Mouse (Mus musculus) erythroblast, adult 5-6 weeks (primary cell): ENCODE data around the gene Vmn1r218. TPM values are rescaled to one million over a fixed set of nuclear protein-coding genes. Genes with fewer than 3 reads are reported as not detected.
"Not testable (repeated sequence)": the region's sequence is repeated elsewhere in the genome, so short reads cannot be mapped to it uniquely, and the experiment has no call there.

ENCODE experiments used
- ATAC-seq: replicated peaks from 2 replicates; pipeline ENCODE4 v1.8.0; 2016; ENCODE audit warnings: moderate number of reproducible peaks, mild to moderate bottlenecking, moderate TSS enrichment, inconsistent platforms; ENCODE audit not compliant: poor library complexity, low FRiP score, severe bottlenecking
- total RNA-seq, 2 experiments: library from RNA; stranded (forward) in 1 of 2; stranded (reverse) in 1 of 2; fragments of 150-400 nt in 1 of 2; fragments of 200-764, 138-1000 nt in 1 of 2; gene quantifications; 2 replicates each; pipeline versions ENCODE4 v1.2.3 to v1.2.4; 2015 to 2017; ENCODE audit warnings: low replicate concordance in 2 of 2

The Vmn1r218 gene
- not detected in 2 replicates for total RNA-seq (2015; ENCODE audit: low replicate concordance)
- 0.14 TPM in 1 of 2 replicates, not detected in the other for total RNA-seq (2017; ENCODE audit: low replicate concordance)

DNA sequence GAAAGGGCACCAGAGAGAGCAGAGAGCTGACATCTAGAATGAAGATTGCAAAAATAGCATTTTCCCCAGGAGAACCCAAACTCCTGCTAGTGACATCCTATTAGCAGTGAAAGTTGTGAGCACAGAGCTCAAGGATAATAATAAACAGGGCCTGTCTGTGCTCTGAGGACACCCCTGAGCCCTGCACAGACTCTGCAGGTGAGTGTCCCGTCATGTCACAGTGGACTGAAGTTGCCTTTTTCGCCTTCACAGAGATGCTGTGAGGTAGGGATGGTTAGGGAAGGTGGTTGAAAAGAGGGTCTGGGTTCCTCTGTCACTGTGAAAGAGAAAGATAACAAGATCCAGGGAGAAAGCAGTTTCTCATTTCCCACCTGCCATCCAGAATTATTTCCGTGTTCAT is at the start of gene Vmn1r218:
Gene Vmn1r218 (plus strand): TSS at position 57 of the 400 bp plus-strand sequence.
- no peak for ATAC-seq

DNA sequence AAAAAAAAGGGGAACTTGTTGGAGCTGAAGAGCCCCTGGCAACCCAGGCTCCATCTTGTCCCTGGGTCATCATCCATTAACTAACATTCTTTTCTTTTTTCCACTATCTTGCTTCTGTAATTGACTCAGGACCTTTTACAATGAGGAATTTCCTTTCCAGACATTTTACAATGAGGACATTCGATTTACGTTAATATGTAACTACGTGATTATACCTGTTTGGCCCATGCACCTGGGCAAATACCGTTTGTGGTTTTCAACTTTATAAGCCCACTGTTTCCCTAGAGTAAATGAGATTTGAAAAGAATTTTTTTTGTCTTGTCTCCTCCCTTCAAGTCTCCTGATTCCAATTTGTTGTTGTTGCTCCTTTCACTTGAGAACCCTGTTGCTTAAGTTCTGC is 38.6 kb upstream of the Vmn1r218 start:
- no peak for ATAC-seq

DNA sequence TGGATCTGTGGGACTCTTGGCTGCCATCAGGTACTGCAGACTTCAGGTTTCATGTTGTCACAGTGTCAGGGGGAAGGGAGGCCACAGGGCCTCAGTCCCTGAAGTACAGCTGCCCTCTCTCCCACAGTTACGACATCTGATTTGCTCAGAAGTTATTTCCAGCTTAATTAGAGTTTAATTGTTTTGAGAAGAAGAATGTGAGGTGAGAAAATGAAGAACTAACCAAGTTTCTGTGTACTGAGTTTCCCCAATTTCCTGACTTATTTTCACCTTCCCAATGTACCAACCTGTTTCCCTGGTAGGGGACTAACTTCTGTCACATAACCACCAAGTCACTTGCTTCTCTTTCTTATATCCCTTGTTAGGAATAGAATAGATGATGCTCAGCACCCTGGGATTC is 14.8 kb upstream of the Vmn1r218 start, which contains the start of gene Vmn1r217:
Gene Vmn1r217 (minus strand): TSS at position 101 of the 400 bp plus-strand sequence.
- ATAC-seq = not testable (repeated sequence)

DNA sequence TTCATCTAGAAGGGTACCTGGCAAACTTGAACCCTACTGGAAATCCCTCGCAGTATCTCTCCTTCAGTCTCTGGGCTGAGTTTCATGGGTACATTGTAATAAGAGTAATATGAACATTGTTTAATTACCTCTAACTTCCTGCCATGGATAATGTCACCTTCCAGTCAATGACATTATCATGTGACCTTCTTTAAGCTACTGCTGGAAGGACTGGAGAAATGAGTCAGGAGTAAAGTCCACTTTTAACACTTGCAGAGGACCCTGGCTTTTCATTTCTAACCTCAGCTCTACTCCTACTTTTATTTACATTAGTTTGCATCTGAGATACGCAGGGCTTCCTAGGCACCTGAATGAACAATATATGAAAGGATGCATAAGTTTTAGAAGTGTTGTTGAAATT is 12.3 kb upstream of the Vmn1r218 start:
- ATAC-seq = no peak

DNA sequence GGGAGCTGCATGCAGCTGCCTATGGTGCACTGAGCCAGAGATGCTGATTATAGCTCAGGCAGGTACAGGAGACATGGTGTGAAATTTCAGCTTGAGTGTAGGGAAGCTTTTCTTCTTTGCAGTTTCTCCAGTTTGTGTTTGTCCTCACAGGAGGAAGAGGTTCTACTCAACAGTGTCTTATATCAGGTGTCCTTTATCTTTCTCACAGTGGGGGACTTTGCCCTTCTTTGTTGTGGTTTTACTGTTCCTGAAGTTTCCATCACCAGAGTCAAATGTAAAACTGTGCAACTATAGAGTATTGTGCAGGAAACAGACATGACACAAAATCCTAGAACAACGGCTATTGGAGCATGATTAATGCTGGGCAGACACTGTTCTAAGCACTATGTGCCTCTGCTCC is 546 bp downstream of the Vmn1r218 start:
- ATAC-seq = no peak

DNA sequence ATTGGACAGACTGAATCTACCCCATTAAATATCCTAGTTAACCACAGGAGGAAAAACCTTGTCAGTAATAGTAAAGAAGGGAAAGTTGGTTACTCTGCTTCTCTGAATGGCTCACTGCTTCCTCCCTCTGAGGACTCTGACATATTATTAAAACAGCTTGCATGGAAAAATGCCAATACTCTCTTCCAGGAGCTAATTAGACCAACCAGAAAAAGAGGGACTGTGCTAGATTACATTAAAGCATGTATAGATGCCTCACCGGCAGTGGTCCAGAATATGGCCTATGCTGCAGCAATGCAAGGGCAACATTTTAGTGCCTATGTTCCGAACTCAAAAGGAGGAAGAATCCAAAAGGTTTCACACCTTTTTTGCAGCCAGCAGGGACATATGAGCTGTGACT is 5.9 kb downstream of the Vmn1r218 start:
- no peak for ATAC-seq

DNA sequence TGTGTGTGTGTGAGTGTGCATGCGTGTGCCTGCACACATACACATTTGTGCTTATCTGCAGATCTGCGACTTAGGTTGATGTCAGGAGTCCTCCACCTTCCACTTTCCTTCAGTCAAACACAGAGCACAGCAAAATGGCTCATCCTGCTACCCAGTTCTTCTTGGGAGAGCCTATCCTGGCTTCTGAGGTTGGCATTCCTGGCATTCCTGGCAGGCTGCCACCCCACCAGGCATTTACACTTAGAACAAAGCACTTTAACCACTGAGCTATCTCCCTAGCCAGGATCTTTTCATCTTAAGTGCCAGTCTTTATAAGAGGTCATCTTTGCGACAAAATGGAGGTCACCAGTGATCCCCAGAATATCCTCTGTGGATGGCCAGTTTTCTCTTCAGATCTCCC is 24.9 kb downstream of the Vmn1r218 start:
- ATAC-seq = no peak

DNA sequence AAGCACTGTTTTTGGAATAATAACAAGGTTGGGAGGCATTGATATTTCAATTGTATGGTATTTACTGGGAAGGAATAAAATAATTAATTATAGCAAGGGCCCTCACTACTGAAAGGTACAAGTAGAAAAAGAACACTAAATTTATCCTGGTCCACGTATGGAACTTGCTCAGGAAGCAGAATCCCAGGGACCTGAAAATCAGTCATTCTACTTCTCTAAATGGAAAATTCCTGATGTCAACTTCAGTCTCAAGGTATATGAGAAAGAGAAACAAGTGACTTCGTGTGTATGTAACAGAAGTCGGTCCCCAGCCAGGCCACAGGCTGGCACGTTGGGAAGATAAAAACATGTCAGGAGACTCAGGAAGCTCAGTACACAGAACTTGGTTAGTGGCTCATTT is 26.1 kb downstream of the Vmn1r218 start, which contains the start of gene Vmn1r219:
Gene Vmn1r219 (plus strand): TSS at position 301 of the 400 bp plus-strand sequence.
- ATAC-seq = no peak

DNA sequence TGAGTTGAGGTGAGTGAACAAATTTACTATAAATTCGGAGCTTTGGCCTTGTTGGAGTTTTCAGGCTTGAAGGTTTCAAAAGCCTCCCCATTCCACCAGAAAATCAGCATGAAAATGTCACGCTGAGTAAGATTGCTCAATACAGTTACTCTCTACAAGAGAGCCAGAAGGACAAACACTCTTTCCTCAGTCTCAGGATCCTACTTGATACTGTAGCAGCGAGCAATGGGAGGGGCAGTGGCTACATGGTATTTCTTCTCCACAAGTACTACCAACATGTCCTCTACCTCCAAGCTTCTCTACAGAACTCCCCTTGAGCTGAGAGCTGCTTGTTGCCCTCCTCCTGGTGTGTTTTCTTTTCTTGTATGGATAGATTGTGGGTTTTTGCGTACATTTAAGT is 33.5 kb downstream of the Vmn1r218 start:
- ATAC-seq = not testable (repeated sequence)

DNA sequence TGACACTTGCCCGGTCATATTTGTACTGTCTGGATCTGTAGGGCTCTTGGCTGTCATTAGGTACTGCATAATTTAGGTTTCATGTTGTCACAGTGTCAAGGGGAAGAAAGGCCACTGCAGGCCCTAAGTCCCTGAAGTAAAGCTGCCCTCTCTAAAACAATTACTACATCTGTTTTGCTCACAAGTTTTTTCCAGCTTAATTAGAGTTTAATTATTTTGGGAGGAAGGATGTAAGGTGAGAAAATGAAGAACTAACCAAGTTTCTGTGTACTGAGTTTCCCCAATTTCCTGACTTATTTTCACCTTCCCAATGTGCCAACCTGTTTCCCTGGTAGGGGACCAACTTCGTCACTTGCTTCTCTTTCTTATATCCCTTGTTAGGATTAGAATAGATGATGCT is 54.9 kb downstream of the Vmn1r218 start, which contains the start of gene Vmn1r220:
Gene Vmn1r220 (minus strand): TSS at position 101 of the 400 bp plus-strand sequence.
- ATAC-seq = no peak

Other genes with a start within 250 kb of the Vmn1r218 start
- not detected in 2 replicates for gene Vmn1r212, start 248.9 kb upstream of the Vmn1r218 start, total RNA-seq (2015; ENCODE audit: low replicate concordance)
- not detected in 2 replicates for gene Vmn1r212, start 248.9 kb upstream of the Vmn1r218 start, total RNA-seq (2017; ENCODE audit: low replicate concordance)
- gene Vmn1r213, start 125.5 kb upstream of the Vmn1r218 start, total RNA-seq (2015; ENCODE audit: low replicate concordance) = not detected in 2 replicates
- gene Vmn1r213, start 125.5 kb upstream of the Vmn1r218 start, total RNA-seq (2017; ENCODE audit: low replicate concordance) = 0.70 TPM in 1 of 2 replicates, not detected in the other
- gene Vmn1r214, start 102.7 kb upstream of the Vmn1r218 start, total RNA-seq (2015; ENCODE audit: low replicate concordance) = not detected in 2 replicates
- gene Vmn1r214, start 102.7 kb upstream of the Vmn1r218 start, total RNA-seq (2017; ENCODE audit: low replicate concordance) = not detected in 2 replicates
- not detected in 2 replicates for gene Vmn1r215, start 65.1 kb upstream of the Vmn1r218 start, total RNA-seq (2015; ENCODE audit: low replicate concordance)
- gene Vmn1r215, start 65.1 kb upstream of the Vmn1r218 start, total RNA-seq (2017; ENCODE audit: low replicate concordance) = not detected in 2 replicates
- gene Vmn1r217, start 14.9 kb upstream of the Vmn1r218 start, total RNA-seq (2015; ENCODE audit: low replicate concordance) = not detected in 2 replicates
- gene Vmn1r217, start 14.9 kb upstream of the Vmn1r218 start, total RNA-seq (2017; ENCODE audit: low replicate concordance) = under 0.01 and 0.09 TPM in 2 replicates
- gene Vmn1r219, start 26.2 kb downstream of the Vmn1r218 start, total RNA-seq (2015; ENCODE audit: low replicate concordance) = not detected in 2 replicates
- gene Vmn1r219, start 26.2 kb downstream of the Vmn1r218 start, total RNA-seq (2017; ENCODE audit: low replicate concordance) = 0.09 TPM in 1 of 2 replicates, not detected in the other
- gene Vmn1r220, start 54.8 kb downstream of the Vmn1r218 start, total RNA-seq (2015; ENCODE audit: low replicate concordance) = not detected in 2 replicates
- not detected in 2 replicates for gene Vmn1r220, start 54.8 kb downstream of the Vmn1r218 start, total RNA-seq (2017; ENCODE audit: low replicate concordance)
- gene Vmn1r221, start 81.0 kb downstream of the Vmn1r218 start, total RNA-seq (2015; ENCODE audit: low replicate concordance) = not detected in 2 replicates
- gene Vmn1r221, start 81.0 kb downstream of the Vmn1r218 start, total RNA-seq (2017; ENCODE audit: low replicate concordance) = not detected in 2 replicates
- not detected in 2 replicates for gene Vmn1r222, start 102.8 kb downstream of the Vmn1r218 start, total RNA-seq (2015; ENCODE audit: low replicate concordance)
- not detected in 2 replicates for gene Vmn1r222, start 102.8 kb downstream of the Vmn1r218 start, total RNA-seq (2017; ENCODE audit: low replicate concordance)
- gene Vmn1r223, start 114.0 kb downstream of the Vmn1r218 start, total RNA-seq (2015; ENCODE audit: low replicate concordance) = not detected in 2 replicates
- not detected in 2 replicates for gene Vmn1r223, start 114.0 kb downstream of the Vmn1r218 start, total RNA-seq (2017; ENCODE audit: low replicate concordance)
- 10.4 and 10.8 TPM in 2 replicates for gene Zfp322a, start 236.1 kb downstream of the Vmn1r218 start, total RNA-seq (2015; ENCODE audit: low replicate concordance)
- 10.9 and 11.2 TPM in 2 replicates for gene Zfp322a, start 236.1 kb downstream of the Vmn1r218 start, total RNA-seq (2017; ENCODE audit: low replicate concordance)